Mouse (Mus musculus) intestine, embryonic 16.5 days (tissue): ENCODE results near the gene Ireb2. TPM values are rescaled to one million over a fixed set of nuclear protein-coding genes. Genes with fewer than 3 reads are reported as not detected.
"Not testable (repeated sequence)": the region's sequence is repeated elsewhere in the genome, so short reads cannot be mapped to it uniquely, and the experiment has no call there.

Source experiments
- ATAC-seq: fragments of 200-750 bp; cut with Nextera tagmentation; 2 replicates; pipeline ENCODE4 v1.8.0; 2017; ENCODE audit warnings: moderate TSS enrichment, moderate library complexity
- H3K27ac ChIP-seq: fragments of 300-500 bp; sonication (generic); 2 replicates; pipeline ENCODE4 v1.5.1; 2014; ENCODE audit warnings: mild to moderate bottlenecking, low read length
- H3K27me3 ChIP-seq: fragments of 300-500 bp; sonication (generic); replicated peaks from 2 replicates; pipeline ENCODE4 v1.6.1; 2014; ENCODE audit warnings: low read length, control low read depth, mixed read lengths; ENCODE audit not compliant: control insufficient read depth, insufficient read depth
- H3K36me3 ChIP-seq: fragments of 300-500 bp; sonication (generic); 2 replicates; pipeline ENCODE4 v1.6.1; 2014; ENCODE audit warnings: low read length, control low read depth; ENCODE audit not compliant: control insufficient read depth, insufficient read depth
- H3K4me1 ChIP-seq: fragments of 300-500 bp; sonication (generic); 2 replicates; pipeline ENCODE4 v1.6.1; 2014; ENCODE audit warnings: low read length, control low read depth, mixed read lengths; ENCODE audit not compliant: control insufficient read depth, insufficient read depth
- H3K4me2 ChIP-seq: fragments of 300-500 bp; sonication (generic); 2 replicates; pipeline ENCODE4 v1.6.1; 2014; ENCODE audit warnings: low read depth, low read length, control low read depth
- H3K4me3 ChIP-seq: fragments of 300-500 bp; sonication (generic); 2 replicates; pipeline ENCODE4 v1.5.1; 2014; ENCODE audit warnings: mild to moderate bottlenecking, low read length
- H3K9ac ChIP-seq: fragments of 300-500 bp; sonication (generic); 2 replicates; pipeline ENCODE4 v1.6.1; 2014; ENCODE audit warnings: low read depth, low read length
- H3K9me3 ChIP-seq: fragments of 300-500 bp; sonication (generic); 2 replicates; pipeline ENCODE4 v1.6.1; 2016; ENCODE audit warnings: low read length, control low read depth; ENCODE audit not compliant: control insufficient read depth
- WGBS: fragments of 180-500 bp; shearing (Covaris S2); extraction: QIAGEN DNeasy Blood & Tissue Kit; methylation state at CpG from one replicate; pipeline ENCODE4 v1.1.7; 2014; 5-methylcytosine and 5-hydroxymethylcytosine counted together
- polyA plus RNA-seq: library from polyadenylated mRNA; unstranded; fragments of >200 nt; fragmentation: Nextera tagmentation; extraction: Ambion mirVana; gene quantifications from 2 replicates; pipeline ENCODE4 v1.2.1, GENCODE M21; 2015

The Ireb2 gene
- 21.0 and 23.1 TPM in 2 replicates for polyA plus RNA-seq

- WGBS, result under 1% methylated on average over 72 of the region's 72 CpGs
- peak; percentile 98 for ATAC-seq
Measured at GRCm38 (mm10) chr9:54863363-54864281, at the start of gene Ireb2. Gene Ireb2, plus strand, starts transcription at chr9:54863789.

GRCm38 (mm10) chr9:54816508-54817201 lies 46.9 kb upstream of the Ireb2 start:
- Histone ChIP-seq H3K9ac (no peak overlapping the region), H3K27ac (no peak overlapping the region), H3K4me1 (peaks cover 4% of the 10 kb centered on the region; the same call in 1 of the 2 replicates), H3K4me3 (no peak overlapping the region), H3K4me2 (no peak overlapping the region), H3K27me3 (no peaks in the 10 kb centered on the region), H3K9me3 (no peaks in the 10 kb centered on the region), H3K36me3 (no peaks in the 10 kb centered on the region)
- 0 out of 2 replicates have a peak, but pooled peaks have one; percentile 40 for ATAC-seq
- WGBS, result 69% methylated on average over 10 of the region's 10 CpGs

More at GRCm38 (mm10) chr9:54863363-54864281, at the start of gene Ireb2:
- H3K4me2 ChIP-seq, result peak within 1 kb of the TSS; percentile 62
- H3K9ac ChIP-seq, result peak within 1 kb of the TSS; percentile 97
- peaks cover 4% of the 10 kb centered on the region for H3K4me1 ChIP-seq
- H3K27me3 ChIP-seq, result no peaks in the 10 kb centered on the region
- peak within 1 kb of the TSS; percentile 77 for H3K4me3 ChIP-seq
- H3K27ac ChIP-seq, result peak within 1 kb of the TSS; percentile 86
- no peaks in the 10 kb centered on the region for H3K36me3 ChIP-seq
- H3K9me3 ChIP-seq, result no peaks in the 10 kb centered on the region

- Histone ChIP-seq H3K4me1 (peaks cover 1% of the 10 kb centered on the region; the same call in 1 of the 2 replicates), H3K36me3 (no peaks in the 10 kb centered on the region), H3K9me3 (no peaks in the 10 kb centered on the region), H3K27me3 (no peaks in the 10 kb centered on the region), H3K4me2 (no peak overlapping the region), H3K27ac (no peak overlapping the region), H3K9ac (no peak overlapping the region), H3K4me3 (no peak overlapping the region)
- peak; percentile 66; the same call in 1 of the 2 replicates for ATAC-seq
- 53% methylated on average over 5 of the region's 5 CpGs for WGBS
Measured at GRCm38 (mm10) chr9:54821442-54822100, 42.0 kb upstream of the Ireb2 start.

- no peaks in the 10 kb centered on the region for H3K27me3 ChIP-seq
- no peak overlapping the region for H3K4me2 ChIP-seq
- no peaks in the 10 kb centered on the region for H3K36me3 ChIP-seq
- no peaks in the 10 kb centered on the region for H3K4me1 ChIP-seq
- ATAC-seq, result no peak
- H3K9me3 ChIP-seq, result no peaks in the 10 kb centered on the region
- H3K27ac ChIP-seq, result no peak overlapping the region
- H3K4me3 ChIP-seq, result no peak overlapping the region
- H3K9ac ChIP-seq, result no peak overlapping the region
- 32% methylated on average over 2 of the region's 2 CpGs for WGBS
Measured at GRCm38 (mm10) chr9:54829760-54830159, 33.8 kb upstream of the Ireb2 start.

GRCm38 (mm10) chr9:54830624-54831023 lies 33.0 kb upstream of the Ireb2 start:
- Histone ChIP-seq H3K36me3 (no peaks in the 10 kb centered on the region), H3K4me1 (no peaks in the 10 kb centered on the region), H3K27ac (no peak overlapping the region), H3K4me3 (no peak overlapping the region), H3K9ac (no peak overlapping the region), H3K9me3 (no peaks in the 10 kb centered on the region), H3K4me2 (no peak overlapping the region), H3K27me3 (no peaks in the 10 kb centered on the region)
- ATAC-seq, result no peak
- 44% methylated on average over 3 of the region's 3 CpGs for WGBS

- 71% methylated on average over 1 of the region's 1 CpGs for WGBS
- no peak for ATAC-seq
- Histone ChIP-seq H3K4me3 (no peak overlapping the region), H3K4me1 (no peaks in the 10 kb centered on the region), H3K4me2 (no peak overlapping the region), H3K27me3 (no peaks in the 10 kb centered on the region), H3K9me3 (no peaks in the 10 kb centered on the region), H3K36me3 (no peaks in the 10 kb centered on the region), H3K27ac (no peak overlapping the region), H3K9ac (no peak overlapping the region)
Measured at GRCm38 (mm10) chr9:54833831-54834230, 29.8 kb upstream of the Ireb2 start.

GRCm38 (mm10) chr9:54835951-54836717 lies 27.5 kb upstream of the Ireb2 start:
- H3K4me2 ChIP-seq, H3K27ac ChIP-seq, H3K27me3 ChIP-seq, H3K36me3 ChIP-seq, H3K4me3 ChIP-seq, H3K4me1 ChIP-seq, H3K9ac ChIP-seq, ATAC-seq, H3K9me3 ChIP-seq: not testable (repeated sequence)
- 74% methylated on average over 6 of the region's 6 CpGs for WGBS

- no peak overlapping the region for H3K9ac ChIP-seq
- no peaks in the 10 kb centered on the region for H3K36me3 ChIP-seq
- no peaks in the 10 kb centered on the region for H3K4me1 ChIP-seq
- 67% methylated on average over 7 of the region's 7 CpGs for WGBS
- H3K4me2 ChIP-seq, result no peak overlapping the region
- H3K4me3 ChIP-seq, result no peak overlapping the region
- H3K27me3 ChIP-seq, result no peaks in the 10 kb centered on the region
- H3K27ac ChIP-seq, result no peak overlapping the region
- no peaks in the 10 kb centered on the region for H3K9me3 ChIP-seq
- no peak for ATAC-seq
Measured at GRCm38 (mm10) chr9:54837835-54838234, 25.8 kb upstream of the Ireb2 start.
